Mouse (Mus musculus) ES-E14 (cell line): ENCODE results near the gene Nr1h2. TPM values are rescaled to one million over a fixed set of nuclear protein-coding genes. Genes with fewer than 3 reads are reported as not detected.

Source experiments
- DNase-seq: peaks from one replicate; pipeline ENCODE4 v3.0.0-alpha.2; 2013; ENCODE audit warnings: low read depth, low spot score
- H3K27ac ChIP-seq: 2 replicates; pipeline ENCODE4 v1.5.1; 2012; ENCODE audit warnings: low read depth, mild to moderate bottlenecking, low read length, moderate library complexity, mixed read lengths; ENCODE audit not compliant: poor library complexity, insufficient read depth, severe bottlenecking
- H3K36me3 ChIP-seq: 2 replicates; pipeline ENCODE4 v1.6.1; 2012; ENCODE audit warnings: mild to moderate bottlenecking, low read length, moderate library complexity, mixed read lengths; ENCODE audit not compliant: control insufficient read depth, poor library complexity, insufficient read depth, severe bottlenecking
- H3K4me1 ChIP-seq, 2 experiments: fragments of 150-350 bp in 1 of 2; sonication (generic) in 1 of 2; 2 replicates each; pipeline ENCODE4 v1.6.1; 2012; ENCODE audit warnings: low read length in 2 of 2, mild to moderate bottlenecking in 1 of 2, mixed read lengths in 1 of 2; ENCODE audit not compliant: control insufficient read depth in 2 of 2, insufficient read depth in 2 of 2, poor library complexity in 1 of 2
- H3K4me3 ChIP-seq, 2 experiments: fragments of 150-350 bp in 1 of 2; sonication (generic) in 1 of 2; 2 replicates each; pipeline ENCODE4 v1.5.1; 2012; ENCODE audit warnings: low read length in 2 of 2, low read depth in 1 of 2, mild to moderate bottlenecking in 1 of 2, mixed read lengths in 1 of 2; ENCODE audit not compliant: insufficient read depth in 1 of 2, poor library complexity in 1 of 2, severe bottlenecking in 1 of 2
- H3K9ac ChIP-seq: 2 replicates; pipeline ENCODE4 v1.6.1; 2012; ENCODE audit warnings: low read depth, mild to moderate bottlenecking, low read length, mixed read lengths; ENCODE audit not compliant: poor library complexity, insufficient read depth, severe bottlenecking
- H3K9me3 ChIP-seq: fragments of 150-350 bp; sonication (generic); 2 replicates; pipeline ENCODE4 v1.6.1; 2012; ENCODE audit warnings: low read depth, mild to moderate bottlenecking, low read length; ENCODE audit not compliant: control insufficient read depth, insufficient read depth
- CHD2 ChIP-seq: IDR thresholded peaks from 2 replicates; pipeline ENCODE4 v1.6.1; 2014; ENCODE audit warnings: mild to moderate bottlenecking, low read depth, low read length, inconsistent platforms
- HCFC1 ChIP-seq: IDR thresholded peaks from 2 replicates; pipeline ENCODE4 v1.6.1; 2012; ENCODE audit warnings: low read length, inconsistent platforms, borderline replicate concordance; ENCODE audit not compliant: insufficient read depth
- MAFK ChIP-seq: IDR thresholded peaks from 2 replicates; pipeline ENCODE4 v1.6.1; 2014; ENCODE audit warnings: mild to moderate bottlenecking, low read depth, low read length, inconsistent platforms; ENCODE audit not compliant: insufficient read depth
- ZC3H11A ChIP-seq: IDR thresholded peaks from 2 replicates; pipeline ENCODE4 v1.6.1; 2012; ENCODE audit warnings: low read depth, mild to moderate bottlenecking, inconsistent platforms, low read length, borderline replicate concordance
- ZNF384 ChIP-seq: IDR thresholded peaks from 2 replicates; pipeline ENCODE4 v1.6.1; 2012; ENCODE audit warnings: low read depth, low read length, inconsistent platforms
- in situ Hi-C, 2 experiments: fragments of 600-800 bp; cut with MboI; formaldehyde crosslinking; loops; one replicate each; pipeline ENCODE4 v1.15.1; 2025; ENCODE audit warnings: low sequenced_read_pairs in 2 of 2, inconsistent platforms in 1 of 2; ENCODE audit not compliant: unreplicated experiment in 2 of 2
- total RNA-seq: library from RNA; depleted of rRNA; stranded (reverse); fragments of 300-350 nt; gene quantifications from 2 replicates; pipeline ENCODE4 v1.2.3, GENCODE M21; 2012

Nr1h2 gene
- total RNA-seq, 1 experiment: 78.5 TPM

- Histone ChIP-seq H3K36me3 (peaks cover 19% of the 10 kb centered on the region), H3K4me3 (no peak overlapping the region), H3K4me1 (peaks cover 5 to 33% of the 10 kb centered on the region in 2 experiments; a peak in 3 of 4 replicates), H3K9ac (no peak overlapping the region), H3K9me3 (no peaks in the 10 kb centered on the region), H3K27ac (no peak overlapping the region)
- in situ Hi-C loops: no loop called here
- no peak for DNase-seq
- no peak for TF ChIP-seq ZNF384
- TF ChIP-seq CHD2: peak; percentile 50; the same call in 1 of the 2 replicates
Observed at GRCm38 (mm10) chr7:44600691-44601262, 47.0 kb upstream of the Nr1h2 start.

- Histone ChIP-seq H3K4me3 (no peak overlapping the region), H3K9me3 (no peaks in the 10 kb centered on the region), H3K36me3 (peaks cover 29% of the 10 kb centered on the region), H3K27ac (no peak overlapping the region), H3K4me1 (peaks cover 3 to 38% of the 10 kb centered on the region in 2 experiments; a peak in 3 of 4 replicates), H3K9ac (0 out of 2 replicates have a peak overlapping the region, but pooled peaks have one; percentile 12)
- TF ChIP-seq ZNF384 (no peak), CHD2 (no peak), MAFK (no peak), HCFC1 (no peak)
- in situ Hi-C loops: no loop called here
- DNase-seq: no peak
Observed at GRCm38 (mm10) chr7:44598336-44598735, 44.6 kb upstream of the Nr1h2 start.

DNA sequence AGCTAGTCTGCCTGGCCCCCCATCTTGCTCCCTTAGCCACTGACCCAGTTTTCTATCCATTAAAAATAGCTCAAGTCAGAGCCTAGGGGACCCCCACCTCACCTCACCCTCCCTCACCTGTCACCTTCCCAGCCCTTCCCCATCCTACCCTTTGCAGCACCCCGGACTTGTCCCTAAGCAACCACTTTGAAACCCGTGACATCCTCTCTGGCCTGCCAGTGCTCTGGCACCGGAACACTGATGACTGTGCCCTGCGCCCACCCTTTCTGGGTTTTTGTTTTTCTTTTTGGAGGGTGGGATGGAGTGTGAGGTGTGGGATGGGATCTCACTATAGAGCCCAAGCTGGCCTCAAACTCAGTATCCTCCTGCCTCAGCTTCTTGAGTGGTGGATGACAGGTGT lies 43.9 kb upstream of the Nr1h2 start:
- no peak for DNase-seq
- Histone ChIP-seq H3K36me3 (peaks cover 29% of the 10 kb centered on the region), H3K4me1 (peaks cover 3 to 41% of the 10 kb centered on the region in 2 experiments; a peak in 3 of 4 replicates), H3K9me3 (no peaks in the 10 kb centered on the region), H3K9ac (no peak overlapping the region), H3K4me3 (no peak overlapping the region), H3K27ac (no peak overlapping the region)
- TF ChIP-seq HCFC1: no peak
- no peak for TF ChIP-seq CHD2
- no peak for TF ChIP-seq MAFK
- TF ChIP-seq ZC3H11A: no peak
- no peak for TF ChIP-seq ZNF384
- in situ Hi-C loops: no loop called here

- H3K4me3 ChIP-seq: no peak overlapping the region
- TF ChIP-seq CHD2: no peak
- no peak for TF ChIP-seq MAFK
- TF ChIP-seq ZC3H11A: no peak
- TF ChIP-seq ZNF384: no peak
- TF ChIP-seq HCFC1: no peak
- DNase-seq: no peak
- H3K9ac ChIP-seq: no peak overlapping the region
- no peak overlapping the region for H3K27ac ChIP-seq
- H3K9me3 ChIP-seq: no peaks in the 10 kb centered on the region
- peaks cover 3 to 44% of the 10 kb centered on the region in 2 experiments; a peak in 3 of 4 replicates for H3K4me1 ChIP-seq
- in situ Hi-C loops: no loop called here
- H3K36me3 ChIP-seq: peaks cover 29% of the 10 kb centered on the region
Observed at GRCm38 (mm10) chr7:44596996-44597538, 43.3 kb upstream of the Nr1h2 start.
